Mouse (Mus musculus) gastrocnemius, adult 8-10 months (tissue): ENCODE data around the gene Depp1. TPM values are rescaled to one million over a fixed set of nuclear protein-coding genes. Genes with fewer than 3 reads are reported as not detected.

Experiments used
- DNase-seq, 2 experiments: peaks; one replicate each; pipeline ENCODE4 v3.0.0; 2022; ENCODE audit warnings: low spot score in 2 of 2
- total RNA-seq, 4 experiments: library from RNA; stranded (reverse); gene quantifications; 2 replicates each; pipeline ENCODE4 v1.2.4; 2022

Depp1 gene
- total RNA-seq, 4 experiments from 2014 or later, result 3.5 to 31.5 (median 5.1) TPM

- DNase-seq, result peak; percentile 63 to 81
Observed at GRCm38 (mm10) chr6:116647763-116648162, 2.6 kb upstream of the Depp1 start.

GRCm38 (mm10) chr6:116649811-116650210 is 598 bp upstream of the Depp1 start:
- DNase-seq, result no peak

GRCm38 (mm10) chr6:116651437-116652118 is 1.2 kb downstream of the Depp1 start:
- peak in 1 of 2 experiments; percentile 22 for DNase-seq

GRCm38 (mm10) chr6:116653191-116653590 is 2.8 kb downstream of the Depp1 start:
- DNase-seq, result no peak

- no peak for DNase-seq
Observed at GRCm38 (mm10) chr6:116653684-116654454, 3.5 kb downstream of the Depp1 start.

- DNase-seq, result no peak
Observed at GRCm38 (mm10) chr6:116663364-116663763, 13.0 kb downstream of the Depp1 start.

GRCm38 (mm10) chr6:116664031-116664430 is 13.6 kb downstream of the Depp1 start:
- DNase-seq, result no peak

GRCm38 (mm10) chr6:116664830-116665229 is 14.4 kb downstream of the Depp1 start:
- DNase-seq, result no peak

- DNase-seq, result no peak
Observed at GRCm38 (mm10) chr6:116666085-116666750, 15.8 kb downstream of the Depp1 start.

GRCm38 (mm10) chr6:116666892-116667291 is 16.5 kb downstream of the Depp1 start:
- no peak for DNase-seq

- DNase-seq, result no peak
Observed at GRCm38 (mm10) chr6:116667382-116667781, 17.0 kb downstream of the Depp1 start.

- DNase-seq, result no peak
Observed at GRCm38 (mm10) chr6:116668682-116669470, 18.5 kb downstream of the Depp1 start.

- DNase-seq, result no peak
Observed at GRCm38 (mm10) chr6:116670144-116670543, 19.7 kb downstream of the Depp1 start.

- no peak for DNase-seq
Observed at GRCm38 (mm10) chr6:116671031-116671430, 20.6 kb downstream of the Depp1 start.

GRCm38 (mm10) chr6:116671768-116672167 is 21.4 kb downstream of the Depp1 start:
- DNase-seq, result no peak

- no peak for DNase-seq
Observed at GRCm38 (mm10) chr6:116672349-116672748, 21.9 kb downstream of the Depp1 start.

GRCm38 (mm10) chr6:116673471-116674282 is 23.3 kb downstream of the Depp1 start, which contains the start of gene Rassf4:
Gene Rassf4 (minus strand): TSS chr6:116673952.
- peak; percentile 48 to 62 for DNase-seq

GRCm38 (mm10) chr6:116674283-116674886 is 24.0 kb downstream of the Depp1 start:
- no peak for DNase-seq

GRCm38 (mm10) chr6:116676355-116676913 is 26.0 kb downstream of the Depp1 start:
- no peak for DNase-seq

GRCm38 (mm10) chr6:116677321-116677720 is 26.9 kb downstream of the Depp1 start:
- DNase-seq, result no peak
